Mouse (Mus musculus) brain, adult 2 months (tissue): Measurements from ENCODE around the gene Hspb2.

Experiments used
- DNase-seq: peaks from one replicate; pipeline ENCODE4 v3.0.0; 2011; ENCODE audit warnings: low read depth, low spot score

The Hspb2 gene

DNA sequence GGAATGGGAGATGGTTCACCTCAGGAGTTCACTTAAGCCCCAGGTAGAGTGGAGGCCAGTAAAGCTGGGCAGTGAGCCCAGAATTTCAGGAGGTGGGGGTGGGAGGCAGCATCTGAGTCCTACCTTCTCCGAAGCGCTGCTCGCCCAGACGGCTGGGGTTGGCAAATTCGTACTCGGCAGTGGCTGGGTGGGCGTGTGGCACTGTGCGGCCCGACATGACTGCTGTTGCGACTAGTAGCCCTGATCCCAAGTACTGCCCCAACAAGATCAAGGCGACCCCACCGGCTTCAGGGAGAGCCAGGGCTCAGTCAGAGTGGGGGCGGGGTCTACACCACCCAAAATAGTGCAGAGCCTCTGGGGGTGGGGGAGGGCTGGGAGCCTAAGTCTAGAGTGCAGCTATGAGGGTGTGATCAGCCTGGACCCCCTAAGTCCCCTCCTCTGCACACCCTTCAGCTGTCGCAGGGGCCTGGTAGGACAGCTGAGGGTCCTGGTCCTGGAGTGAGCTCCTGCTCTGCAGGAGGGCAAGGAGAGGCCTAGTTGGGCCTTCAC lies at the start of gene Hspb2:
Hspb2 (minus strand) TSS at position 301 of the 549 bp plus-strand sequence.
- DNase-seq = peak; percentile 57

DNA sequence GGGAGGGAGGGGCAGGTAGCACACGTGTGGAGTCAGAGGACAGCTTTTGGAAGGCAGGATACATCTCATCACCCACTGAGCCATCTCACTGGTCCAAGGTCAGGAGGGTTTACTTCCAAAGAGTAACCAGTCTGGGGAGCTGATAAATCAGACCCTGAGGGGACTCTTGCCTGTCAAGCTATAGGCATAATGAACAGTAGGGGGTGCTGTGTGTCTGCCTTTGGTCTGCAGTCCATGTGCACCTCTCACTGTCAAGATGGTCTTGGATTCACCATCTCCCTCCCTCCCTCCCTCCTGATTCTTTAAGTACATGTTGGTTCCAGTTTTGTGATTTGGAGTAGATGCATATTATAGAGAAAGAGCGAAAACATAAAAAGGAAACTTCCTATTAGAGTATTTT lies 48.8 kb upstream of the Hspb2 start:
- DNase-seq = peak; percentile 76

DNA sequence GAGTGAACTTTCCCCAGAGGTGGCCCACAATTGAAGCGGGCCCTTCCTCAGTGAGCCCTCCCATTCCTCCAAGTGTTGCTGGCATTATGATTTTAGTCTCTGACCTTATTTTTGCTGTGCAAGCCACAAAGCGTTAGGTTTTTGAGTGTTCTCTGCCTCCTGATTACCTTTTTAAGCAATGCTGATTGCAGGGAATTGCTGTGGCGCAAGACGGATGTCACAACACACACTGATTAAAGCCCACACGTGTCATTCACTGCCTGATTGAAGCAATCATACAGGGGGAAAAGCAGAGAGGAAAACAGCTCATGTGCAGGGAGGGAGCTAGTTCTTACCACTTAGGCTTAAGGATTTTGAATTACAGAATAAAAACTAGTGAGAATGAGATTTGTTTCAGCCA lies 46.2 kb upstream of the Hspb2 start:
- peak; percentile 31 for DNase-seq

DNA sequence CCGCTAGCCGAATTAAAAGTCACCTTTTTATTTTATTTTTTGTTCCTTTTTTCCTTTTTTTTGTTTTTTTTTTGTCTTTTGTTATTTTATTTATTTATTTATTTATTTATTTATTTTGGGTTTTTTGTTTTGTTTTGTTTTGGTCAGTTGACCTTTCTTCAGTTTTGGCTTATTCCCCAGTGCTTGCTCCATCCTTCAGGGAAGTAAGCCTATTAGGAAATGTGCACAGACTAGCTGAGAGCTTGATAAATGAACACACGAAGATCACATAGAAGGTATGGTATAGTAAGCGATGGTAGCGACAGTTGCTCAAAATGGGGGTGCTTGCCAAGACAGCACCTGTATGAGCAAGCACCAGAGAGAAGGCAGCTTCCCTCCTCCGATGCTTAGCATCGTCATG lies 45.5 kb upstream of the Hspb2 start:
- no peak for DNase-seq

DNA sequence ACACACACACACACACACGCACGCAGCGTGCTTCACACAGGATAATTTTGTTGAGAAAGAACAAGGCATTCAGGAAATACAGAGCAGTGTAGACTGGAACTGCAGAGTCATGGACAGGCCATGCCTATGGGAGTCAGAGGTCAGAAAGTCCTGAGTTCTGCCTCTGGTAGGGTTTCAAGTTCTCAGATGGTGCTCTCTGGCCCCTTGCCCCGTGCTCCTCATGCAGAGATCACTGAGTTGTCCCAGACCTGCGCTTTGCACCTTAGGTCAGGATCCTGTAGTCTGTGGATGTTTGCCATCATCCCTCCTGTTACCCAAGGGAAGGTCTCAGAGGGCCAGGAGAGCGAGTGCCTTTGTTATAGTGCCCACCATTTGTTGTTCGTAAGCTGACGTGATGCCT lies 44.6 kb upstream of the Hspb2 start:
- DNase-seq = no peak

DNA sequence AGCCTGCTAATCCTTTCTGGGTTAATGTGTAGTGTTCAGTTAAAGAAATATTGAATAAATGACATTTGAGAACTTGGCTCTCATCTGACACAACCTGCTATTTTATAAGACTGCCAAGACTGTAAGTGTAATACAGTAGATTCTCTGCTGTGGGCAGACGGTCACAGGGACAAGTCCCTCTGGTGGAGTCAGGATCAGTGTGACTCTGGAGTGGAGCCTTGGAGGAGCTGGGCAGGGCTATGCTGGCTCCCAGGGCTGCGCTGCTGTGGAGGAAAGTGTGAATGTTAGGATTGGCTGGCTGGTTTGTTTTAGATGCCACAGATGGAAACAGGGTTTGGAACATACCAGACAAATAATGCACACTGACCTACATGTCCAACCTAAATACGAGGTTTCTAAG lies 43.1 kb upstream of the Hspb2 start:
- DNase-seq = no peak

DNA sequence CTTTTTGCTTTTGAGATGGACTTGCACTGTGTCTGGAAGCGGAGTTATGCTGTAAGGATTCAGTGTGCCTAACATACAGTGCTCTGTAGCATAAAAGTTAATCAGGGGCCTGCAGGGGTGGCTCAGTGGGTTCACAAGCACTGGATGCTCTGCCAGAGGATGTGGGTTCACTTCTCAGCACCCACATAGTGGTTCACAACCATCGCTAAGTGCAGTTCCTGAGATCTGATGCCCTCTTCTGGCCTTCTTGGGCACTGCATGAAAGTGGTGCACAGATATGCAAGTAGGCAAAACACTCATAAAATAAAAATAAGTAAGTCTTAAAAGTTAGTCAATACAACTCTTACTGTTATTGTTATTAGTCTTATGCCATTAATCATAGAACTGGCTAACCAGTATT lies 30.0 kb upstream of the Hspb2 start:
- peak; percentile 43 for DNase-seq

DNA sequence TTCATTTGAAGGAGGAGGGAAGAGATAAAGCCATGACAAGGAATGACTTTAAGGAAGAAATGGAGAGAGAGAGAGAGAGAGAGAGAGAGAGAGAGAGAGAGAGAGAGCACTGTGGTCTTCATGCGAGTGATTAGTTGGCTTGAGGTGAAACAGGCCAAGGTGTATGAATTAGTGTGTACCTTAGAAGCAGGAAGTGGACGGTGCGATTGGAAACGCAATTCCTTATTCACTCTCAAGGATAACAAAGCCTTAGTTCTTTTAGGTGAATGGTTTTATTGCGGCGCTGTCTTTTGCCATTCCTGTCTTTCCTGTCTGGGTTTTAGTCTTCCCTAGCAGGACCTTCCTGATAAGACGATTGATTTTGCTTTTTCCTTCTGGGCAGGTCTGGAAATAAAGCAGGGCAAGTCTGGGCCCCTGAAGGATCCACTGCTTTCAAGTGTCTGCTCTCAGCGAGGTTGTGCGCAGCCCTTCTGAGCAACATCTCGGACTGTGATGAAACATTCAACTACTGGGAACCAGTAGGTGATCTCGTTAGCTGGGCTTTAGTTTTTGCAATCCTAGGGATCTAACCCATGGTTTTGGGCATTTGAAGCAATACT lies 24.1 kb upstream of the Hspb2 start:
- DNase-seq = no peak

DNA sequence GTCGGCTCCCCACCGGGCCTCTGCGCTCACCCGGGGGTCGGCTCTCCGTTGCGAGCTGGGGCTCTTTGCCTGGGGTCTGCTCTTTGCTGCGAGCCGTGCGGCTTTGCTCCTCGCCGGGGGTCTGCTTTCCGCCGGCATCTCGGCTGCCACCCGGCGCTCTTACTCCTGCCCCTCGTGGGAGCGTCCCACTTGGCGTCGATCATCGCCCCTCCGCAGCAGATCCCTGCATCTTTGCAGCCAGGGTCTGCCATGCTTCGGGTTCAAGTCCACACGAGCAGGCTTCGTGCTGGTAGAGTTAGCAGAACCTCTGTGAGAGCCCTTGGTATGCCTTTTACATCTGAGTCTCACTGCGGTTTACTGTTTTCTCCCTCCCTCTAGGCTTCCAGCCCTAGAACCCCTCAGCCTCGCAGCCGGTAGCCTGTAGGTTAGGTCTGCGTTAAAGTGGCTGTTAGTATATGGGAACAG lies 23.5 kb upstream of the Hspb2 start:
- DNase-seq = peak; percentile 19

DNA sequence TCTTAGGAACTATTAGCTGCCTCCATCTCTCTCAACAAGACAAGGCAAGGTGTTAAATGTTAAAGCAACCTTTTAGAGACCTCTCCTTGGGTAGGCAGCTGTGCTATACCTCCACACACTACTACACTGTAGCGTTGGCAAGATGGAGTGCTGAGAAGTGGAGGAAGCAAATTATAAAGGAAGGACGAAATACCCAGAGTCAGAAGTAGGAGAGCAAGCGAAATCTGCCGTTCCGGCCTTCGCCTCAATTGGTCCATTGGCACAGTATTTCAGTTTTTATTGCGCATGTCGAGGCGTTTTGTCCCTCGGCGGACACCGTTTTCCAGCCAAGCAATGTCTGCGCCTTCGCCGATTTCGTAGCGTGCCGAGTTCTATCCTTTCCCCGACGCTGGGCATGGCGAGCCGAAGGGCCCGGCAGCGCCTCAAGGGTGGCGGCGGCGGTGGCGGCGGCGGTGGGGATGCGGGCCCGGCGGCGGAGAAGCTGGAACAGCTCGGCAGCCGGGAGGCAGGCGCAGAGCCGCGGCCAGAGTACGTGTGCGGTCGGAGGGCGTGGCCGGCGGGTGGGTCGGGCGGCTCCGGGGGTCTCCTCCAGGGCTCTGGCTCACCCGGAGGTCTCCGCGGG lies 22.9 kb upstream of the Hspb2 start, which contains the start of the genes Alg9 and 1110032A03Rik:
Alg9 (plus strand) TSS at position 29 of the 622 bp plus-strand sequence.
1110032A03Rik (minus strand) TSS at position 530 of the 622 bp plus-strand sequence.
- DNase-seq = peak; percentile 96

DNA sequence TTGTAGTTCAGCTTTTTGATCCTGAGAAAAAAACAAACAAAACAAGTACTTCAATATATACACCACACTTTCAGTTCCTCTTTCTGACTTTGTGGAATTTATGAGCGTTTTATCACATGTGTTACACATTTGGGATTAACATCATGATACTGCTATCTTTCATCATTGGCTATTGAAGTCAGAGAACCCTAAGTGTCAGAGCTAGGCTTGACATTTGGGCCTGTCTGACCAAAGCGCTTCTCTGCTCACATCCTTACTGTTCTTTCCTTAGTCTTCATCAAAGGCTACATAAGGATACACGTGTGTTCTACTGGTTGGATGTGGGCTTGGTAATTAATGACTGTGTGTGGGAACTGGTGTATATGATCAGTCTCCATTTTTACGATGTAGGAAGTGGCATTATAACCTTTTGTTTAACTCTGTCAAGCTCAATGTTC lies 21.9 kb upstream of the Hspb2 start:
- no peak for DNase-seq

DNA sequence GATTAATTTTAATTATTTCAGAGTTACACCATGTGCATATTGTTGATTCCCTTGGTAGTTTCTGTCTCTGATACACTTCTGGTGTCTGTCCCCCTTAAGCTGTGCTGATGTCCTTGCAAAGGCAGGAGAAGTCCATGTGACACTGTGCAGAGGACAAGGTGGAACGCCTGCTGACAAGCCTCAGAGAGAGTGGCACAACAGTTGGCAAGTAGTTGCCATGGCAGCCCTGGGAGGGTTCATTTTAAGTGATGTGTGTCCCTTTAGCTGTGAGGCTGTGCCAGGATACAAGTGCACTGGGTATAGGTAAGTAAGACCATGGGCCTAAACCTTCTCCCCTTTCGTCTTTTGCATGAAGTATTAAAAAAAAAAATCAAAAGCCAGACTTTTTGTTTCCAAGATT lies 17.9 kb upstream of the Hspb2 start:
- DNase-seq = no peak

DNA sequence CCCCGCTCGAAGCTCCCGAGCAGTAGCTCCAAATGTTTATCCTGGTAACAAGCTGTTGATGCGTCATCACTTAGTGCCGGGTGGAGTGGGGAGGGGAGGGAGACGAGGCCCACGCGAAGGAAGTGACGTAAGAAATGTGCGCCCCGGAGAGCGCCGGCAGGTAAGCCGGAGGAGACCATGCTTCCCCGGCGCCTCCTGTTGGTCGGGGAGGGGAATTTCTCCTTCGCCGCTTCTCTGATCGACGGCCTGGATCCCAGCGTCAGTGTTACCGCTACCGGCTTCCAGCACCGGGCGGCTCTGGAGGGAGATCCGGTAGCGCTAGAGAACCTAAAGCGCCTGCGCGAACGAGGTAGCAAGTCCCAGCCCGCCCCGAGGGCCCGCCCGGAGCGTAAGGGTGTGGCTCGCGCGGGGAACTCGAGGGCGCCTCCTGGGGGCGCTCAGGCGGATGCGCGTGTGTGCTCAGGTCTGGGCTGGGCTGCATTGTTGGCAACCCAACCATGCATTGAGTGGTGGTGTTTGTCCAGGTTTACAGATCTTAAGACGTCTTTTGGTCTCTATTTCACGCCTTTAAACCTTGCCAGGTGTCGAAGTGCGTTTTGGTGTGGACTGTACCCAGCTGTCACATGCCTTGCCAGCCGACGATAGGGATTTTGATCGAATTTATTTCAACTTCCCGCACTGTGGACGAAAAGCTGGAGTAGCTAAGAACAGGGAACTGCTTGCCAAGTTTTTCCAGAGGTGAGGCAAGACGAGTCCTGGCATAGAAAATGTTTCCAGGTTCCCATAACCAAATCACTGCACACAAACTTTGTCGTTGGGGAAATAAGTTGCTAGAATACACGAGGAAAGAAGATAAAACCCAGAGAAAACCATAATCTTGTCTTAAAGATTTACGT lies 16.2 kb upstream of the Hspb2 start, which contains the start of gene Fdxacb1:
Fdxacb1 (plus strand) TSS at position 130 of the 896 bp plus-strand sequence.
- DNase-seq = peak; percentile 100

DNA sequence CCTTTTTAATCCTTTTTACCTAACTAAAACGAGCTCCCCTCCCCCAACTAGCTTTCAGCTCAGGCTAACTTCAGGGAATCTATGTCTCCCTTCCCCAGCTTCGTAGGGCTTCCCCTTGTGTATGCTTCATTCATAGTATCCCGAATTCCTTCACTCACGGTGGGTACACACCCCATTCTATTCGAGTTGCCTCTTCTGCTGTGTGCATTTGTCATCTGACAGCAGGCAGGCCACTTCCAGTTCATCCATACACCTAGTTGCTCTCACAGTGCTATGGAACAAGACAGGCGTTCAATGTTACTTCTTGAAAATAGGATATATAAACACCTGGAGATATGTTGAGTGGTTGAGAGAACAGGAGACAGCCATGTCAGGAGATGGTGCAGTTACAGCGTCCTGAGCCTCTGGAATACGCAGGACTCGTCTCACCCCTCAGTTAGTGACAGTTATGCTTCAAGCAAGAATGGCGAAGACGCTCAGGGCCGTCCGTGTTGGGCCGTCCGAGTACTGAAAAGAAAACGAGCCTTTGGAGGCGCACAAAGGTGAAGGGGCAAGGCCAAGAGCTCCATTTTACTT lies 15.5 kb upstream of the Hspb2 start:
- DNase-seq = peak; percentile 37

DNA sequence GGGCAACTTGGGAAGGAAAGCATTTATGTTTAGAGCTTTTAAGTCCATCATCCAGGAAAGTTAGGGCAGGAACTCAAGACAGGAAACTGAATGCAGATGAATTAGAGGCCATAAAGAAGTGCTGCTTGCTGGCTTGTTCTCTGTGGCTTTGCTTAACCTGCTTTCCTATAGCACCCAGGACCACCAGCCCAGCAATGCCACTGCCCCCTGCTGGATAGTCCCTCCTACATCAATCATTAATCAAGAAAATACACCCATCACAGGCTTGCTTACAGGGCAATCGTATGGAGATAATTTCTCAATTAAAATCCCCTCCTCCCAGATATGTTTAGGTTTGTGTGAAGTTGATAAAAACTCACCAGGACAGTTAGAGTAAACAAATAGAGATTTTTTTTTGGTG lies 11.2 kb upstream of the Hspb2 start:
- peak; percentile 45 for DNase-seq

DNA sequence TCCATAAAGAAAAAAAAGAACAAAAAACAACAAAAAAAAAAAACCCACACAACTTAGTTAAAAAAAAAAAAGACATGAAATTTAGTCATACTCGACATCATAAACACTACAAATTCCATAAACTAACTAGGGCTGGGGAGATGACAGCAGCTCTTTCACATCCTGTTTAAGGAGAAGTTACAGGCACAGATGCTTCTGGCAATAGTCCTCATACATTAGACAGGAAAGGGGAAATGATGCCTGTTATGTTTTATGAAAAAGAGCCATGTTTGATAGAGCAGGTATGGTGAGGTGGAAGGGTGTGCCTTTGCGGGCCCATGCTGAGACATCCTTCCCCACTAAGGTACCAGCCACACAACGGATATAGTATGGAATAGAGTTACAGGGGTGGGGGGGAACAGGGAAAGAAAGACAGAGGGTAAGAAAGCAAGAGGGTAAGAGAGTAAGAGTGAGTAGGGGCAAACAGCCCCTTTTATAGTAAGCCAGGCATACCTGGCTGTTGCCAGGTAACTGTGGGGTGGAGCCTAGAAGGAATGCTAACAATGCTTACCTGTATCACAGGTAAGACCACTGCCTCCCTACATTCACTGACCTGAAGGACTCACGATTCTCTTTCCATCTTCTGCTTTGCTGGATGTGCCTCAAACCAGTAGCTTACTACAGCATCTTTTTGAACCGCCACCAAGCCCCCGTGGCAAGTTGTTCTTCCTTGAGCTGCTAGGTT lies 9.5 kb upstream of the Hspb2 start:
- DNase-seq = no peak

DNA sequence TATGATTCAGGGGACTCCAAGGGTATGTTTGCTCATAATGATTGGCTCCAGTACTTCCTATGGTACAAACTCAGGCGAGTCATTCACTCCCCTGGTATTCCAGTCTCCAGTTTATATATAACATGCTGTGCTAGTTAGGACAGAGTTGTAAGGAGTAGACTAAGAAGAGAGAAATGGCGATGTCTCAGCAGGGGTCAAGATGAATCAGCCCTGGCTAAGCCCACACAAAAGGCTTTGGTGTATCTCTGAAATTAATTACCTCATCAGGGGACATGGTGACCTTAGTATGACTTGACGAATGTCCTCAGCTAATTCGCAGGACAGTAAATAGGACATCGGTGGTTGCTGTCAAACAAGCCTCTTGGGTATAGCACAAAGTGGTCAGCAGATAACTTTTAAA lies 4.6 kb upstream of the Hspb2 start:
- DNase-seq = no peak

DNA sequence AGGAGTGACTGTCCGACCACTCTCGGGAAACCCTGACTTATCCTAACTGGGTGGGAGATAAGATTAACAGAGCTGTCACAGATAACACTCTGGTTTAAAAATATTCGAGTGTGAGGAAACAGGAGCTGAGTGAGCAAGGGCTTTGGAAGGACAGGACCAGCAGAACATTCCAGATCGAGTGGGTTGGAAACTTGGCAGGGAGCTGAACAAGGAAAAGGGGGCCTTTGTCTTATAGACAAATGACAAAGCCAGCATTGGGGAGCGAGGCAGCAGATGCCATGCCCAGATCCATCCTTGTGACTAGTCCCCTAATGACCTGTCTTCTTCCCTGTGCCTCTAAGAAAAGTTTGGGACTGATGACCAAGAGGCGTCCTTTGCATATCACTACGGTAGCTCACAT lies 1.8 kb upstream of the Hspb2 start:
- DNase-seq = peak; percentile 90

DNA sequence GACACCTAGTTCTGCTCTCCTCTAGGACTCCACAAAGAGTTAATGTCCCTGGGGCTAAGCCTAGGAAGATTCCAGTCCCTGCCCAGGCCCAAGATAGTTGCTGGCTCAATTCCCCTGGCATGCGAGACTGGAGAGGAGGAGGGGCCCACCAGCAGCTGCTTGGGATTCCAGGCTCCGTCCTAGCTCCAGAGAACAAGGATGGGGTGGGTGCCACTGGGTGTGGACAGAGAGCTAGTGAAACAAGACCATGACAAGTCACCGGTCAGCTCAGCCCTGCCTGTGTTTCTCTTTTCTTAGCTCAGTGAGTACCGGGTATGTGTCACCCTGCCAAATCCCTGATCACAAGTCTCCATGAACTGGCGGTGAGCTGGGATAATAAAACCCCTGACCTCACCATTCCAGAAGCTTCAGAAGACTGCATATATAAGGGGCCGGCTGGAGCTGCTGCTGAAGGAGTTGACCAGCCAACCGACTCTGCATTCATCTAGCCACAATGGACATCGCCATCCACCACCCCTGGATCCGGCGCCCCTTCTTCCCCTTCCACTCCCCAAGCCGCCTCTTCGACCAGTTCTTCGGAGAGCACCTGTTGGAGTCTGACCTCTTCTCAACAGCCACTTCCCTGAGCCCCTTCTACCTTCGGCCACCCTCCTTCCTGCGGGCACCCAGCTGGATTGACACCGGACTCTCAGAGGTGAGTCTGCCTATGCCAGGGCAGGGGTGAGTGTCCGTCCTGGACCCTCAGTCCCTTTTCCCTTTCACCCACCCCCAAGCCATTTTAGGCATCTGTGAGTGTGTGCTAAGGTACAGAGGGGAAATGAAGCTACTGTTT lies 846 bp upstream of the Hspb2 start:
- peak; percentile 95 for DNase-seq

DNA sequence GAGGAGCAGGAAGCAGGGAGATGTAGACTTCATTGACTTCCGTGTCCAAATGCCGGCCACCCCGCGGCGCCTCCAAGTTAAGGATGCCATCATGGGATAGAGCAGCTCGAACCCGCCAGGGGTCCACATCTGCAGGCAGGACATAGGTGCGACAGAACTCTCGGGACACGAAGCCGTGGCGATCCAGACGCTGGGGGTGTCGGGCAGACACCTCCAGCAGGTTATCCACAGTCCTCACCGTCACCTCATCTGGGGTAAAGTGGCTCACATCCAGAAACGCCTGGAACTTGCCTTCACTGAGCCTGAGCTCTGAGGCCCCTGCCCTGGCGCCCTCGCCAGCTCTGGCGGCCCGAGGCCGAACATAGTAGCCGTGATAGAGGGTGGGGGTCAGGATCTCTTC lies 831 bp downstream of the Hspb2 start, which contains the start of gene Cryab:
Cryab (plus strand) TSS at position 3 of the 400 bp plus-strand sequence.
- no peak for DNase-seq
